Mouse (Mus musculus) E14TG2a.4 (cell line): Measurements from ENCODE around the gene Scaf1.

Experiments used
- CTCF ChIP-seq: conservative IDR thresholded peaks from 2 replicates; pipeline ENCODE4 v1.5.1; 2014; ENCODE audit warnings: low read length
- NANOG ChIP-seq: IDR thresholded peaks from 2 replicates; pipeline ENCODE4 v1.6.1; 2014; ENCODE audit warnings: borderline replicate concordance, low read length, mixed read lengths
- POU5F1 ChIP-seq: IDR thresholded peaks from 2 replicates; pipeline ENCODE4 v1.6.1; 2014; ENCODE audit warnings: low read length, borderline replicate concordance

DNA sequence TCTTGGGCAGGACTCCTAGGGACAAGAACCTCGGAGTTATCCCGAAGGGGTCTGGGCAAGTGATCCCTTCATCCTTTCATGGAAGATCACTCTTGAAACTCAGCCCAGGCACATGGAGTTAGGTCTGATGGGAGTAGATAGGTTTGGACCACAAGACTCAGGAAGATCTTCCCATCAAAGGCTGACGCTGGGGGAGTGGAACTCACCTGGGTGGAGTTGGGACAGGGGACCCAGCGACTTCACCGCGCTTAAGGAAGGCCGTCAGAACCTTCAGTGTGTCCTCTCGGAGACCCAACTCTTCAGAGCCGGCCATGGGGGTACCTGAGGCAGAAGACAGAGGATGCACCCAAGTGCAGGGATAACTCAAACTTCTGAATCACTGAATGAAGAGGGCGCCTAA is 19.5 kb downstream of the Scaf1 start:
- TF ChIP-seq CTCF (no peak), NANOG (no peak), POU5F1 (no peak)
